Mouse (Mus musculus): ENCODE measurements around the gene Sorcs2.
"Not testable (repeated sequence)": the region's sequence is repeated elsewhere in the genome, so short reads cannot be mapped to it uniquely, and the experiment has no call there.

Sorcs2 gene

DNA sequence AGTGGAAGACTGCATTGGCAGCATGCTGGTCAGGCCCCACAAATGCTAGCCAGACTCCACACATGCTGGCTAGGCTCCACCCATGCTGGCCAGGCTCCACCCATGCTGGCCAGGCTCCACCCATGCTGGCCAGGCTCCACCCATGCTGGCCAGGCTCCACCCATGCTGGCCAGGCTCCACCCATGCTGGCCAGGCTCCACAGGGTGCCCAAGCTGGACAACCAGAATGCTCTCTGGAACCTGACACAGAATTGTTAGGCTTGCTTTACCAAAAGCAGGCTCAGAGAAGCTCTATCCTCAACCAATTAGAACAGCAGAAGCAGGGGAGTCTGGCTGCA, 7.4 kb downstream of the Sorcs2 start:
- DNase-seq (ENCODE audit: low spot score), result not testable (repeated sequence)

DNA sequence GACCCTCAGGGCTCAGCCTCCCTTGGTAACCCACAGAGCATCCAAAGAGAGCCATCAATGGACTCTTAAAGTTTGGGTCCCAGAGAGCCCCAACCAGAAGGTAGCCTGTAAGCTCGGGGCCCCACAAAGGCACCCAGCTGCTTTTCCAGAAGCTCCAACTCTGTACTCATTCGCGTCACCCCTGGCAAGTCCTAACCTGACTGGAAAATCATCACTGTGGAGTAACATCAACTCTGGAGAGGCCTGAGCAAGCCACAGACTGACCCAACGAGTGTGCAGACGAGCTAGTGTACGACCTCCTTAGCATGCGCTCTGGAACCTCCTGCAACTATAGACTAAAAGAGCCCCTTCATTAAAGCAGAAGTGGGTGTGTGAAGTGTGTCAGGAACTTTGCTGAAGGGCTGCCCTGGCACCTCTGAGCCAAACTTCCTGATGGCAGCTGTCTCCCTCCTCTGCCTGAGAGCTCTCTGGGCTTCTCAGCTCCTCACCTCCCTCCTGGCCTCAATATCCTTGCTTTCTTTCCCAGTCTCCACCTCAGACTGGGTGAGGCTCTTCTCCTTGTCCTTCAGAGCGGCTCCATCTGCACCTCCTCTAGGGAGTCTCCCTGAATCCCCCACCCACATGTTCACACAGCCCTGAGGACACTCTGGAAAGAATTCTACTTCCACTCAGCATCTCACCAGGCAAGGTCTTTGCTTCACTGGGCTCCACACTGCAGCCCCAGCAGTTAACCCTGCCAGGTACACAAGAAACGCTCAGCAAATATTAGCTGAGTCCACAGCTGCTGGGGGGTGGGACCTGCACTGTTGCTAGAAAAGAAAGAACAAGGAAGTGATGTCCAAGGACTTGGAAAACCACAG, 8.0 kb downstream of the Sorcs2 start:
- peak; percentile 86 for DNase-seq (ENCODE audit: low spot score)

DNA sequence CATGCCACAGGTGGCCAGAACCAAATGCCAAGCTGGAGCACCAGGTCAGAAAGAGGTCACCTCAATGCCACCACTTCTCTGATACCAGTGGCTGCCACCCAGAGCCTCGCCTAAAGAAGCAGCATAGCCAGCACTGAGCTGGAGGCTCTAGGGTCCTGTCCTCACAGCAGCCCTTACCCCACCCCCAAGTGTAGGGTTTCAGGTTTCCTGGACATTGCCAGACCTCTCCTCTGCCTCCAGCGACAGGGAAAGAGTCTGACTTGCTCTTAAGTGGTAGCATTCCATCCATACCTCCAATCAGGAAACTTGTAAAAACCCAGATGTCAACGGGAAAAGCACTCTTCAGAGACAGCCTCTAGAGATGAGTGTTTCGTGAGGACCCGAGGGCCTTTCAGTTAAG, 12.9 kb downstream of the Sorcs2 start:
- peak; percentile 70 for DNase-seq (ENCODE audit: low spot score)

DNA sequence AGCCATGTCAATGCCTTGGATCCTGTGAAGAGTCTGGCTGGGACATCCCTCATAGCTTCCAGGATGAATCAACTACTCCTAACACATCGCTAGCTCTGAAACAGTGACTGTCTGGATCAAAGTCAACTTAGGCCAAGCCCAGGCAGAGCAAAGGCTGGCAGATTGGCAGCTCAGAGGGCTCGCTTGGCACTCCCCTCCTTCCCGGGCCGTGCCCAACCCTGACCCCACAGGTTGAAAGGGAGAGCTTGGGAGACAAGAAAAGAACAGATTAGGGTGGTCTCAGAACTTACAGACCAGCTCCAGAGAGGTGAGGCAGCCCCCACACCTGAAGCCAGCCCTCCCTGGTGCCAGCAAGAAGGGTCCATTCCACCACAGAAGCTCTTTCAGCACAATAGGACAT, 14.5 kb downstream of the Sorcs2 start:
- DNase-seq (ENCODE audit: low spot score), result no peak

DNA sequence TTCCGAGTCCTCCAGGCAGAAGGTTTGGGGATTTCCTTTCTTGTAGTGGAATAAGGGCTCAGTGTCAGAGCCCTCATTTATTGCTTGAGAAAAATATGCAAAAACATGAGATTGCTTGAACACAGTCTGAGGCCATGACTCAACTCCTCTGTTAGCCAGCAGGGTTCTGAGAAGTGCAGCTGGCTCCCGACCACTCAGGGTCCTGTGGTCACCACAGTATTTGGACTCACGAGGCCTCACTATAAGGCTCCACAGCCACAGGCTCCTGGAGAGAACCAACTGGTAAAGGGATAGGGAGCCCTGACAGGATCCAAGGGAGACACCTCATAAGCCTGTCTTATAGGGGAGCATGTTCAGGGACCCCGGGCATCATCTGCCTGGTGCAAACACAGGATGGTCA, 15.2 kb downstream of the Sorcs2 start:
- no peak for DNase-seq (ENCODE audit: low spot score)

DNA sequence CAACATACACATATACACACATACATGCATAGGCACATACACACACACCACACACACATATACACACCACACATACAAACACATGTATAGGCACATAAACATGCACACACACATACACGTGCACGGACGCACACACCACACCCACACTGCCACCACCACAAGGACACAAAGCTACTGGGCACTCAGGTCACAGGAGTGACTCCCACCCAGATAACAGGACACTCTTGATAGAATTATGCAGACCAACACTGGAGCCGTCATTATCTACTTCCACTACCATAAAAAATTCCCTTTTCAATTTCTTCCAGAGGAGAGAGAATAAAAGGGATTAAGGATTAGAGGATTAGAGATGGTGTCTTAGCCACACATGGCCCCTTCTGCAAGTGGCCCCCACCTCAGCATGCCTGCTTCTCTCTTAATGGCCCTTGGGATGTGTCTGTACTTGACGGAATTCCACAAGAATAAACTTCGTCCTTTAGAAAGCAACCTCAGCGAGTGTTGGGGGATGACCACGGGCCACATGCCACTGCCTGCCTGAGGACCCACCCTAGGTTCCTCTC, 15.7 kb downstream of the Sorcs2 start:
- DNase-seq (ENCODE audit: low spot score), result no peak

DNA sequence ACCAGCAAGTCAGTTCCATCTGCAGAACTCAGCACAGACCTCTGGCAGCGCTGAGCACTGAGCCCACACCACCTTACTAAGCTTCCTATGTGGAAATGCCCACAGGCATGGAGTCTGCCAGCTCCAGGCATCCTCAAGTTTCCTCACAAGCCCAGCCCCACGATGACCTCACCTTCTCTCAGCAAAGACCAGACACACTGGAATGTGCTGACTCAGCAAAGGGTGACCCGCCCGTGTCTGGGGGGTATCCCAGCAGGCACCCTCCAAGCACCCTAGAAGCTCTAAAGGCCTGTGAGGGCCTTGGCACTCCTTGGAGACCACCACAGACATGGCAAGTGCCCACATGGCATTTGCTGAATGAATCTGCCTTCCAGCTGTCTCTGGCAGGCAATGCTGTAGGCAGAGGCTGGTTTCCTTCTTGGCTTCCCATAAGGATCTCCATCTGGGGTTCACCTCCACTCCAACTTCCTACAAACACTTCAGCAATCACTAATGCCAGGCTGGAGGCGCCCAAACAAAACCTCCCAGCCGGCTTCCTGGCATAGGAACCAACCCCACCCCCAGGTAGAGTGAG, 17.9 kb downstream of the Sorcs2 start:
- peak; percentile 81 for DNase-seq (ENCODE audit: low spot score)

DNA sequence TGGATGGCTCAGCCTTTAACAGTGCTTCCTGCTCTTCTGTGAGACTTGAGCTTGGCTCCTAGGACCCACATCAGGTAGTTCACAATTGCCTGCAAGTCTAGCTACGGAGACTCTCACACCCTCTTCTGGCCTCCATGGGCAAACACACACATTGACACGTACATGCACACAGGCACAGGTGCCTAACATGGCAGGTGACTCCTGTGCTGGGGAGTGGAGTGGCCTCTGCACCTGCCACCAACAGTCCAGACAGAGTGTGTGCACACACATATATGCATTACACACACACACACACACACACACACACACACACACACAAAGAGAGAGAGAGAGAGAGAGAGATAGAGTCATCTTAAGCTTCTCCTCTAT, 19.6 kb downstream of the Sorcs2 start:
- no peak for DNase-seq (ENCODE audit: low spot score)

DNA sequence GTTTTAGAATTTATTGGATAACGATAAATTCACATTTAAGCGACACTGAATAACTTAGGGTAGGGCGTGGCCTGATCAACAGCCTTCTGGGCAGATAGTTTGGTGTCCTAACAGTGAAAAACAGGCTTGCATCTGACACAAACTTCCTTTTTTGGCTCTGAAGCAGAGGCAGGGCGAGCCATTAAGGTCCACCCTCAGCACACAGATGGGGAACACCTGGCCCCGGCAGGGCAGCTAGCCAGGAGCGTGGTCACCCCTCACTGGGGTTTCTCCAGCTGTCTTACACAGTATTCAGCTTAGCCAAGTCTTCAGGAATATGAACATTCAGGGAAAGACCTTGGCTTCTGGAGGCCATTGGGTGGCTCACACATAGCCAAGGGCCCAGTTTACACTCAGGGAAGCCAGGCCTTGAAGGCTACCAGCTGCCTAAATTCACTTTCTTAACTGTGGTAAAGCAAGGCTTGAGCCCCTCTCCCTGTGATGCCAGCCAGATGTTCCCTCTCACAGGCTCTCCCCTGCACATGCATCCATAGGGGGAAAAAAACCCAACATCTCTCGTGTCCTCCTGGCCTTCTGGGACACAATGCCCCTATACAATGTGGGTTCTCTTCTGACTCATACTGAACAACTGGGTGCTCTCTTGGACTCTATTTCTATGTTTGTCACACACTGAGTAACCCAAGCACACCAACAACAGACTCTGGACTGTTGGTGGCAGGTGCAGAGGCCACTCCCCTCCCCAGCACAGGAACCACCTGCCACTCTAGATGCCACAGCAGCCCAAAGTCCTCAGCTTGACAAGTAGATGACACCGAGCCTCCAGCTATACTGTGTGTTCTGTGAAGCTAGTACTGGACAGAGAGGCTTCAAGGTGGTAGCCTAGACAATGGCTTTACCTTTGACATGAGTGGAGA, 20.2 kb downstream of the Sorcs2 start:
- DNase-seq (ENCODE audit: low spot score), result no peak

DNA sequence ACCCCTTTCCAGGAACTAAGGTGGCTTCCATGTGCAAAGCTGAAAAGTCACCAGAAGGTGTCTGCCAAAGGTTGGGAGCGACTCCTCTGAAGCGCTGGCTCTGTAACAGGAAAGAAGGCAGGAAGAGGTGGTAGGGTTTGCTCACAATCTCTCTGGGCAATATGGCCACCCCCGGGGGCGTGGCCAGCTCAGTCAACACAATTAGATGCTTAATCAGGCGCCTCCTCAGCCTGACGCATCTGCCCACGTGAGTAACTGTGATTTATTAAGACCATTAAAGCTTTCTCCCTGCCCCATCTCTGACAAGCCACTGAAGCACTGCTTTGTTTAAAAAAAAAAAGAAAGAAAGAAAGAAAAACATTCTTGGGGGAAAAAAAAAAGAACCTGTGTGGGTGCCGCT, 22.1 kb downstream of the Sorcs2 start:
- DNase-seq (ENCODE audit: low spot score), result no peak

DNA sequence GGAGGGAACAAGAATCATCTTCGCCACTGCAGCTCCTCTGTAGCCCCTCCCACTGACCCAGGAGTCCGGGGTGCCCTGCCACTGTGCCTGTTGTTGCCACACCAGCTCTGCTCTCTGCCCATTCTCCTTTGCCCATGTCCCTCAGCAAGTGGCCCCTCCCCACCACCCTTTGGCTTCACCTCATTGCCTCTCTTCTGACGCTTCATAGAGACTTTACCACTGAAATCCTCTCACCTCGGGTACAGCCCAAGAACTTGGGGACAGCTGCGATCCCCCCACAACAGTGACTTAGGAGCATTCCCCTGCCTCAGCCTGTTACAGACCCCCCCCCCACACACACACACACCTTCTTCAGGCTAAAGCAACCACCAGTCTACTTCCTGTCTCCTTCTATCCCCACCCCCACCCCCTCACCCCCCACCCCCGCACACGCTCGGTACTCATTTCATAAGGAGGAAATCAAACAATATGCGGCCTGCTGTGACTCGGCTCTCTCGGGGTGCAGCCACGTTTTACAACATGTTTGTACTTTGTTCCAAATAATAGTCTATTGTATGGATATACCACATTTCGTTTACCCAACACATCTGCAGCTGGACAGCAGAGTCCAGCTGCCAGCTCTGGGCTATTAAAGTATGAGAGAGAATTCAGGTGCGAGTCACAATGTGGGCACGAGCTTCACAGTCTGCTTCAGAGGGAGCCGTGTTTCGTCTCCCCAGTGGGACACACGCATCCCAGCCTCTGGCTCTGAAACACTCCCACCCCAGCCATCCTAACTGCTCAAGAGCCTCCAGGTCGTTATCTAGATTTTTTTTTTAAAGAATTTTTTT, 23.5 kb downstream of the Sorcs2 start:
- no peak for DNase-seq (ENCODE audit: low spot score)

DNA sequence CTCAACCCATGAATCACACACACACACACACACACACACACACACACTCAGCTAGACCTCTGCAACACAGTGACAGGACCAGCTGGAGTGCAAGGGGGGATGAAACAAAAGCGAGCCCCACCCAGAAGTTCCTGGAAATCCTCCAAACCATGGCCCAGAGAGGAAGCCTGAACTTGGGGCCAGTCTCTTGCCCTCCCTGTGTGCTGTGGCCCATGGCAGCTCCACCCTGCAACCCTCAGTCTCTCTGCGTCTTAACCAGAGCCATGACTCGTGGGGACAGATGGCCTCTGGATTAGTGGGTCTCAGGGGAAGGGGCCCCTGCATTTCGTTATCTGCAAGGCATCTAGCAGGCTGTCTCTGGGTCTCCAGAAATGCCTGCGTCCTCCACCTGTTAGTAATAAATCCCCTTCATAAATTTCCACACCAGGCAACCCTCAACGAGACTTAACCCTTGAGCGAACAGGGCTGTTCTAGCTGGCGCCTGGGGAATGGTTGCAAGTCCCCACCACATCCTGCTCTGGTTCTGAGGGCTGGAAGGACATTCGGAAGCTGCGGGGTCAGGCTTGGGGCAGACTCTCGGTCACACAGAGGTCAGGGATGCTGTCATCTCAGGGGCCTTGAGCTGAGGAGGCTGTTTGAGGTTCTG, 24.6 kb downstream of the Sorcs2 start:
- peak; percentile 50 for DNase-seq (ENCODE audit: low spot score)

DNA sequence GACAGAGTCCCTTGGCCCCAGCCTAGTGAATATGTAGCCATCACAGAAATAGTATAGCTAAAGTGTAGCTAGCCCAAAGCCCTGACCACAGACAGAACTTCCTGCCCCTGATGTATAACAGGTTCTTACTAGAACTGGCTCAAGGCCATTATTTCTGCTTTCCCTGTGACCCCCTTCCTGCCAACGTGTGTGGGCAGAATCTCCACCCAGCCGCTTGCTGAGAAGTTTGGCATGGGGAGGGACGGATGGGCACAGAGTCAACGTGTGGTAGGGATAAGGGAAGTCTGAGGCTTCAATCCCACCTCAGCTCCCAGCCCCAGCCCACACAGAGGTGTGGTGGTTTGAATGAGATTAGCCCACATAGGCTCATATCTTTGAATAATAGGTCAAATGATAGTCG, 26.2 kb downstream of the Sorcs2 start:
- DNase-seq (ENCODE audit: low spot score), result no peak

DNA sequence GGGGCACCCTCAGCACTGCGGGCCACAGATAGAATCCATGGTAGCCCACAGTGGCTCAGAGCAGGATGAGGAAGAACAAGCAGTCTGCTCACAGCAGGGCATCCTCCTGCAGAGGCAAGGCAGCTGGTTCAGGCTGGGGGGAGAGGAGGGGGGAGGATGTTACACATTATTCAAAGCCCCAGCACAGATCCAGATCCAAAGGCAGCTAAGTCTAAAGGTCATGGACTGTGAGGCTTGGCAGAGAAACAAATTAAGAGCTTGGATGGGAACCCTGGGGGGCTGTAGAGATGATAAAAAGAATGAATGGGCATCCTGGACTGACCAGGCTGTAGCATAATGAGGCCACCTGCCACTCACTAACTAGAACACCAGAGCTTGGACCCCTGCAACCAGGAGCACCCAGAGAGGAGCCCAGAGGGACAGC, 28.7 kb downstream of the Sorcs2 start:
- DNase-seq (ENCODE audit: low spot score), result no peak

DNA sequence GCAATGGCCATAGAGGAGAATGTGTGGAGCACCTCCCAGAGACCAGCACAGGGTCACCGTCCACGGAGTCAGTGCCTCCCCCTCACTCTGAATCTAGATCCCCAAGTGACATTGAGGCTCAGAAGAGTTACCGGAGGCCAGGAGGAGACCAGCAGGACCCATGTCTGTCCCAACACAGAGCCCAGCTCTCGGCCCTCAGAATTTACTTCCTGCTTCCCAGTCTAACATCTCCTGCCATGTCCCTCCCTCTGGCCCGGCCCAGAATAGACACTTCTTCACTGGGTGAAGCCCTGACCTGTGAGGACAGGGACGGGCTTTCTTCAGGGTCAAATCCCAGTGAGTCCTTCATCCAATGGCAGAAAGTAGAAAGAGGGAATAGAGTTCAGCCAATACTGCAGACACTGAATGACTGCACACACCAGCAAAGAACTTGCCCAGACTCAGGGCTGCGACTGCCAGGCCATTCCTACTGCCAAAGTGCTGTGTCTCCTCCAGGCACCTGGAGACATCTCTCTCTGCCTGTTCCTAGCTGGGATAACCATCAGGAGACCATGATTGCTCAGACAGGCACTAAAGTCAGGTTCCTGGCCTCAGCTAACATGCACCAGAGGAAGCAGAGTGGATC, 29.3 kb downstream of the Sorcs2 start:
- DNase-seq (ENCODE audit: low spot score), result no peak

DNA sequence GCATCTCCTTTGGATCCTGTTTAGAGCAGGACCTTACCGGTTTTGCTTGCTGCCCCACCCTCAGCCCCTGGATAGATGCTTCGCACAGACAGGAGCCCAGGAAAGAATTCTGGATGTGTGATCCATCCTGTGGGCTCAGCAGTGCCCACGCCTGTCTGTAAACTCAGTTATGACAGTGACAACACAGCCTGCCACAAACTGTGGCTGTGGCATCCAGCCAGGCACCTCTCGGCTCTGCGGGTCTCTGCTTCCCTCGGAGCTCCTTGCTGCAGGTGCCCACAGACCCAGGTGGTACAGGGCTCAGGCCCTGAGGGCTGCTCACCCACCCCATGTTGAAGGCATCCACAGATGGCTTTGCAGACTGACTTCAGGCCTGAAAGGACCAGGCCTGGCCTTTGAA, 30.0 kb downstream of the Sorcs2 start:
- no peak for DNase-seq (ENCODE audit: low spot score)

DNA sequence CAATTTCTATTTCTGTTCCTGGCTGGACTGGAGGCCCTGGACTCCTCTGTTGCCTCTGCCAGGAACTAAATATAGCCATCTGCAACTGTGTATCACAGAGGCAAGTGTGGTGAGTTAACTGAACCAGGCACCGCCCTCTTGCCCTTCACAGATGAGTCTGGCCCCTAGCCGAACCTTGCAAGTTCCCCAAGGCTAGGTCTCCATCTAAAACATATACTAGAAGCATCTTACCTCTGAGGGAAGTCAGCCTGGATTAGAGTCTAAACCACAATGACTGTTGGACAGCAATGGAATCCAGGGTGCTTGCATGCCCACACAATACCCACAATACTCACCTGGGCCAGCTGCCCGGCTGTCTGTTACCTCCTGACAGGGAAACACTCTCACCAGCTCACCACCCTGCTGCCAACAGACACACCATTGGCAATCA, 30.7 kb downstream of the Sorcs2 start:
- no peak for DNase-seq (ENCODE audit: low spot score)

DNA sequence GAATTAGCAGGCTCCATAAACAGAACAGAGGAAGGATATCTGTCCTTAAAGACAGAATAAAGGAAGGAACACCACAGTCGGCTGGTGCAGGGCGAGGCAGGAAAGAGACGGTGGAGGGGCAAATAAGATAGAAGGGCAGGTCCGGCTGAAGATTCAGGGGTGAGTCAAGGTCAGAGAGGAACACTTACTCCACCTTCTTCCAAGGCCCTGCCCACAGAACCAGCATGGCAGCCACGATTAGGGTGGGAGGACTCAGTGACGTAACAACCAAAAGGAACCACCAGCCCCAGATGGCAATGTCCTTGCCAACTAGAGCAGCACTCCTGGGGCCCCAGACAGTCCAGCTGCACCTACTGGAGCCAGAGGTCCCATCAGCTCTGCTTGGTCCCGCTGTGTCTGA, 36.2 kb downstream of the Sorcs2 start:
- DNase-seq (ENCODE audit: low spot score), result no peak

DNA sequence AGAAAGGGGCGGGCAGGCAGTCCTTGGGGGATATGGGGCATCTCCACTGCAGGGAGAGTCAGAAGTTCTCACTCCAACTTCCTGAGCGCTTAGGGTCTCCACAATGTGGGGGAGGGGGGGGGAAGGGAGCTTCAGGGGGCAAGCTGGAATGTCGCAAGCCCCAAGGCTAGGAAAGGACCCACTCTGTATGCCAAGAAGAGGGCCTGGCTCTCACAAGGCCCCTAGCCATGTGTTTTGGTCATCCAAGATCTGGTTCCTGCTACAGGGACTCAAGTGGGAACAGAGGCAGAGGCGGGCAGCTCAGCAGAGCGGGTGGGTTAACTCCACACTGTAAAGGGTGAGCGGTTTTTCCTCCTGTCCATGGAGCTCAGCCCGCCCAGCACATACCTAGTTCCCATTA, 37.6 kb downstream of the Sorcs2 start:
- no peak for DNase-seq (ENCODE audit: low spot score)

DNA sequence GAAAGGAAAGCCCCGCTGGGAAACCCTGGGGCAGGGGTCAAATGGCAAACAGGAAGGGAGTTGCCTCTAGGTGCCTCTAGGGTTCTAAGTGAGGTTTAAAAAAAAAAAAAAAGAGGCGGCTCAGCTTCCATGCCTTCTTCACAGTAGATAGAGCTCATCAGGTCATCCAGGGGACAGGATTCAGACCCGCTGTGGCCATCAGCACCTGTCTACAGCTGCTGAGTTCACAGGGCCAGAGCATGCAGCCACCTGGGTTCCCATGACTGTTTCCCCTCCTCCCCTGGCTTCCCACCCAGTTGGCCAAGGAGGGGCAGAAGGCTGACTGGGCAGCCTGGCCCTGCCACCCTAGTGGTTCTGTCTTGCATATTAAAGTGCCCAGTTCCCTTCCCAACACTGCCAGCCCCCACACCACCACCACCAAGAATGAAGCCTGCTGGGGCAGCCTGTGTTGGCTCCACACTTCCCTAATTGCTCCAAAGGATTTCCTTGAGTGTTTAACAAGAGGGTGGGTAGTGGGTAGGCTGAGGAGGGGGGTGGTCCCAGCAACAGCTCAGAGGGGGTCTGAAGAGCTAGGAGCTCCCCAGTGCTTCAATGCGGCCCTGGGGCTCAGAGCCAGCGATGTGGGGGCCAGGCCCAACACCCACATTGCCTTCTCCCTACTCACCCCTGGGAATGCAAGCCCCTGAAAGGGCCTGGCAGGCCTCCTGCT, 38.2 kb downstream of the Sorcs2 start:
- DNase-seq (ENCODE audit: low spot score), result no peak
